Mouse (Mus musculus) limb, embryonic 10.5 days (tissue): Measurements from ENCODE around the gene Slc52a3. TPM values are rescaled to one million over a fixed set of nuclear protein-coding genes. Genes with fewer than 3 reads are reported as not detected.
"Not testable (repeated sequence)": the region's sequence is repeated elsewhere in the genome, so short reads cannot be mapped to it uniquely, and the experiment has no call there.

Experiments used
- DNase-seq: peaks from one replicate; pipeline ENCODE4 v3.0.0-alpha.2; 2017; ENCODE audit warnings: low spot score
- H3K27ac ChIP-seq: fragments of 300-500 bp; sonication (generic); 2 replicates; pipeline ENCODE4 v1.5.1; 2016; ENCODE audit warnings: mild to moderate bottlenecking
- H3K27me3 ChIP-seq: fragments of 300-500 bp; sonication (generic); 2 replicates; pipeline ENCODE4 v1.6.1; 2016; ENCODE audit warnings: low read depth, mild to moderate bottlenecking; ENCODE audit not compliant: poor library complexity, severe bottlenecking
- H3K36me3 ChIP-seq: fragments of 300-500 bp; sonication (generic); 2 replicates; pipeline ENCODE4 v1.6.1; 2016; ENCODE audit warnings: mild to moderate bottlenecking, moderate library complexity
- H3K4me1 ChIP-seq: fragments of 300-500 bp; sonication (generic); 2 replicates; pipeline ENCODE4 v1.6.1; 2016
- H3K4me3 ChIP-seq: fragments of 300-500 bp; sonication (generic); 2 replicates; pipeline ENCODE4 v1.5.1; 2016; ENCODE audit warnings: mild to moderate bottlenecking, moderate library complexity
- H3K9me3 ChIP-seq: fragments of 300-500 bp; sonication (generic); replicated peaks from 2 replicates; pipeline ENCODE4 v1.6.1; 2016; ENCODE audit warnings: mild to moderate bottlenecking
- WGBS: fragments of 180-500 bp; shearing (Covaris S2); methylation state at CpG from one replicate; pipeline ENCODE4 v1.1.7; 2016; 5-methylcytosine and 5-hydroxymethylcytosine counted together
- polyA plus RNA-seq: library from polyadenylated mRNA; unstranded; fragments of >200 nt; fragmentation: Nextera tagmentation; extraction: Ambion mirVana; gene quantifications from 2 replicates; pipeline ENCODE4 v1.2.1, GENCODE M21; 2016

Slc52a3 gene
- polyA plus RNA-seq, 1 experiment from 2014 or later = 1.3 TPM

DNA sequence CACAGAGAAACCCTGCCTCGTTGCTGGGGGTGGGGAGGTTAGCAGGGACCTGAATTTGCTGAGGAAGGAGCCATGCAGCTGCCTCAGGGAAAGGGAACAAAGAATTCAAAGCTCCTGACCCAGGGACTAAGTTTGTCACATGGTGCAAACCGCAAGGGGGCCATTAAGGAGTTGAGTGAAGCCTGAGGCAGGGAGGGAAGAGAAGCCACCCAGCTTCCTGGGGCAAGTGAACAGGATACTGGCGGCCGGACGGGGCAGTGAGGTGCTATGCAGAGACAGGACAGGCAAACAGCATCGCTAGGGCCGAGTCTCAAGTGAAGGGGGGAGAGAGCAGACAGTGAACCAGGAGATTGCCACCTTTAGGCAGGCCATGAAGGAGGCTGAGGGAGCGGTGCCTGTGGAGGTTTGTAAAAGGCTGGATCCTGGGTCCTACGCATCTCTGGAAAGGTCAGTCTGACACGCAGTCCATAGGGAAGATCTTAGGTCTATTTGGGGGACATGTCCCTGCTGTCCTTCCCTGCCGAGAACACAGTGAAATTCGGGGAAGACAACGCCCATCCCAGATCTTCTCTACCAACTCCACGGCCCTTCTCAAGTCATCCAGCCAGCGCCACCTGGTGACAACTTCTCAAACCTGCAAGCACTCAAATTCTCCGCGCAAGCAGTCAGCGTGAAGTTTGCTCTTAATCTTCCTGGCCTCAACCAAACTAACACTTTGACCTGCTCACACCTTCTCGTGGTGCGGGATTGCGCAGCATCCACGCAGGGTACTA is 1.8 kb upstream of the Slc52a3 start:
- H3K4me3 ChIP-seq = peak overlapping the region; percentile 18
- 6% methylated on average over 22 of the region's 22 CpGs for WGBS

GRCm38 (mm10) chr2:151997190-151997575 is 872 bp downstream of the Slc52a3 start:
- not testable (repeated sequence) for H3K4me3 ChIP-seq, H3K36me3 ChIP-seq, DNase-seq, H3K27ac ChIP-seq, H3K9me3 ChIP-seq
- peaks cover 99% of the 10 kb centered on the region for H3K27me3 ChIP-seq
- WGBS = 73% methylated on average over 2 of the region's 2 CpGs
- H3K4me1 ChIP-seq = peaks cover 37% of the 10 kb centered on the region

More for the DNA sequence above, 1.8 kb upstream of the Slc52a3 start:
- H3K36me3 ChIP-seq = no peaks in the 10 kb centered on the region
- no peak overlapping the region for H3K27ac ChIP-seq
- DNase-seq = peak; percentile 85
- H3K27me3 ChIP-seq = peaks cover 81% of the 10 kb centered on the region
- H3K9me3 ChIP-seq = no peaks in the 10 kb centered on the region
- peaks cover 33% of the 10 kb centered on the region for H3K4me1 ChIP-seq

DNA sequence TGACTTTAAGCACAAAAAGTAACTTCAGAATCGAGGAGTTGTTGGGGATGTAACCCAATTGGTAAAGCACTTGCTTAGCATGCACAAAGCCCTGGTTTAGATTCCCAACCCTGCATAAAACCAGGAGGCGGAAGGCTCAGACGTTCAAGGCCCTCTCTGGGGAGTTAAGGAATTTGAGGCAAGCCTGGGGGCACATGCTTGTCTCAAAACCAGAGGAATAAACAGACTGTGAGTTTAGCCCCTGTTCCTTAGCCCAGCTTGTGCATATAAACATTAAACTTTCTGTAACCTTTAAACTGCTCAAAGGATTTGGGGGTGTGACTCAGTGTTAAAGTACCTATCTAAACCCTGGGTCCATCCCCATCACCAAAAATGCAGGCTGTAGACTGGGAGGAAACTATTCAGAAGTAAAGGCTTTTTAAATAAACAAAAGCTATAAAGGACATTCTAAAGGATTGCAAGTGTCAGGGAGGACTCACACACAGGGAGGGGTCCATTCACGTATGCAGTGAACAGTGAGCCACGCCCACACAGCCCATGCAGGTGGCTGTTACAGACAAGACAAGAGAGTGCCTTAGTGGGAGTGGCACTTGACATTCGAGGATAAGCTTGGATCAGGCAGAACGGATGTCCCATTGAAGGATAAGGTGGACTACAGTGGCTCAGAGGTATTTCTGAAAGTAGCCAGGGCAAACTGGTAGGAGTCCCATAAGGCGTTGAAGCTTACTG is 1.6 kb downstream of the Slc52a3 start:
- H3K4me1 ChIP-seq = peaks cover 37% of the 10 kb centered on the region
- no peak for DNase-seq
- peaks cover 94% of the 10 kb centered on the region for H3K27me3 ChIP-seq
- WGBS = 58% methylated on average over 8 of the region's 8 CpGs
- H3K9me3 ChIP-seq = no peaks in the 10 kb centered on the region
- H3K36me3 ChIP-seq = no peaks in the 10 kb centered on the region
- no peak overlapping the region for H3K27ac ChIP-seq
- no peak overlapping the region for H3K4me3 ChIP-seq

- H3K27ac ChIP-seq = no peak overlapping the region
Observed at GRCm38 (mm10) chr2:151998505-151998899, 2.2 kb downstream of the Slc52a3 start.

DNA sequence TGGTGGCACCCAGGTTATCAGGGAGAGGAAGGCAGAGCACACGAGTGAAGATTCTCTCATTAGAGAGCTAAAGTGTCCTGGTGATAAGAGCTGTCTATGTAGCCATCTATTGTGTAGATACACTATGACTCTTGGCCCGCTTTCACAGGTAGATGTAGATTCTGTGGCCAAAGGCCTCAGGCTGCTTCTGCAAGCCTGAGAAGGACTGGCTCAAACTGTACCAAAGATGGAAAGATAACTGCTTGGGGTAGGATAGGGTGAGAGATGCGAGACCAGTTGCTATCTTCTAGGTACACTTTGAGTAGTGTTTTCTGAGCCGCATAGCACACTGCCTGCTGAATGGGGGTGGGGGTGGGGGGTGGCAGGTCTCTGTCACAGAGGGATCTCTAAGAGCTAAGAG is 2.6 kb downstream of the Slc52a3 start:
- Histone ChIP-seq H3K4me1 (peaks cover 37% of the 10 kb centered on the region), H3K36me3 (no peaks in the 10 kb centered on the region), H3K4me3 (no peak overlapping the region), H3K9me3 (no peaks in the 10 kb centered on the region), H3K27ac (no peak overlapping the region), H3K27me3 (peaks cover 84% of the 10 kb centered on the region)
- no peak for DNase-seq
- 76% methylated on average over 4 of the region's 4 CpGs for WGBS

More at GRCm38 (mm10) chr2:151998505-151998899, 2.2 kb downstream of the Slc52a3 start:
- Histone ChIP-seq H3K36me3 (no peaks in the 10 kb centered on the region), H3K4me1 (peaks cover 37% of the 10 kb centered on the region), H3K9me3 (no peaks in the 10 kb centered on the region), H3K4me3 (no peak overlapping the region), H3K27me3 (peaks cover 88% of the 10 kb centered on the region)
- DNase-seq = no peak
- 79% methylated on average over 9 of the region's 9 CpGs for WGBS

- Histone ChIP-seq H3K4me3 (0 out of 2 replicates have a peak overlapping the region, but pooled peaks have one; percentile 18), H3K4me1 (peaks cover 29% of the 10 kb centered on the region), H3K9me3 (no peaks in the 10 kb centered on the region), H3K27ac (no peak overlapping the region), H3K27me3 (peaks cover 76% of the 10 kb centered on the region), H3K36me3 (no peaks in the 10 kb centered on the region)
- WGBS = 8% methylated on average over 20 of the region's 20 CpGs
- DNase-seq = no peak
Observed at GRCm38 (mm10) chr2:151999669-152000290, 3.5 kb downstream of the Slc52a3 start.

DNA sequence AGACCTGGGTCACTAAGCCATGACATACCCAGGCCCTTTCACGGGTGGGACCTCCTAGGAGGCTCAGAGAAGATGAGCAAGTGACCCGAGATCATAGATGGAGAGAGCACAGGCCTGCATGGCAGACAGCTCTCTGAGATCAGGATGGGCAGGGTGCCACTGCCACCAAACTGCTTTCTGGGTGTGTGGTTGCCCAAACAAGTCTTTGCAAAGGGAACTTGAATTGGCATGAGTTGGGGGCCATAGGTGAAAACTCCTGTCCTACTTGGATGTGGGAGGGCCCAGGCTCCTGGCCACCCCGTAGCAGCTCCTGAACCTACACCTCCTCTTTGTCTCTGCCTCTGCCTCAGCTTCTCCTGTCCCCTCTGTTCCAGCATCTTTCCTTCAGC is 4.0 kb downstream of the Slc52a3 start:
- no peaks in the 10 kb centered on the region for H3K36me3 ChIP-seq
- 49% methylated on average over 3 of the region's 3 CpGs for WGBS
- no peak overlapping the region for H3K27ac ChIP-seq
- peaks cover 71% of the 10 kb centered on the region for H3K27me3 ChIP-seq
- H3K4me1 ChIP-seq = peaks cover 29% of the 10 kb centered on the region
- no peaks in the 10 kb centered on the region for H3K9me3 ChIP-seq
- H3K4me3 ChIP-seq = no peak overlapping the region
- DNase-seq = no peak

GRCm38 (mm10) chr2:152000735-152001134 is 4.4 kb downstream of the Slc52a3 start:
- WGBS = 64% methylated on average over 6 of the region's 6 CpGs
- peaks cover 66% of the 10 kb centered on the region for H3K27me3 ChIP-seq

GRCm38 (mm10) chr2:152002529-152002928 is 6.2 kb downstream of the Slc52a3 start:
- Histone ChIP-seq H3K4me1 (peaks cover 20% of the 10 kb centered on the region), H3K36me3 (no peaks in the 10 kb centered on the region), H3K4me3 (no peak overlapping the region), H3K9me3 (no peaks in the 10 kb centered on the region), H3K27ac (no peak overlapping the region), H3K27me3 (peaks cover 51% of the 10 kb centered on the region)
- WGBS = 65% methylated on average over 6 of the region's 6 CpGs
- DNase-seq = no peak

More at GRCm38 (mm10) chr2:152000735-152001134, 4.4 kb downstream of the Slc52a3 start:
- H3K4me1 ChIP-seq = peaks cover 29% of the 10 kb centered on the region
- H3K9me3 ChIP-seq = no peaks in the 10 kb centered on the region
- no peaks in the 10 kb centered on the region for H3K36me3 ChIP-seq
- no peak for DNase-seq
- H3K27ac ChIP-seq = no peak overlapping the region
- H3K4me3 ChIP-seq = no peak overlapping the region

DNA sequence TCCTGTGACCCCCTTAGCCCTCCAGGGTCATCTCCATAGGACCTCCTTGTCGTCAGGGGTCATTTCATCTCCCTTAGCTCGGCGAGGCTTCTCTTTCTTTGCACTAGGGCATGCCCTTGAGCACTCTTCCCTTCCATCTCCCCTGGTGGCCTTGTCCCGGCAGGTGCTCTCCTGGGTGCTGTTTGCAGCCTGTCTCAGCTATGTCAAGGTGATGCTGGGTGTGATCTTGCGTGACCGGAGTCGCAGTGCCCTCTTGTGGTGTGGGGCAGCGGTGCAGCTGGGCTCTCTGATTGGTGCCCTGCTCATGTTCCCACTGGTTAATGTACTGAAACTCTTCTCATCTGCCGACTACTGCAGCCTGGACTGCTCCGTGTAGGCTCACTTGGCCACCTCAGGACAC is 11.5 kb downstream of the Slc52a3 start:
- Histone ChIP-seq H3K27ac (no peak overlapping the region), H3K36me3 (no peaks in the 10 kb centered on the region), H3K4me3 (no peak overlapping the region), H3K9me3 (no peaks in the 10 kb centered on the region), H3K4me1 (0 out of 2 replicates have a peak, but pooled peaks cover 4% of the 10 kb centered on the region), H3K27me3 (0 out of 2 replicates have a peak, but pooled peaks cover 3% of the 10 kb centered on the region)
- DNase-seq = no peak
- WGBS = 66% methylated on average over 10 of the region's 10 CpGs

GRCm38 (mm10) chr2:152009061-152009779 is 12.9 kb downstream of the Slc52a3 start:
- H3K27ac ChIP-seq = no peak overlapping the region
- no peak overlapping the region for H3K4me3 ChIP-seq
- 0 out of 2 replicates have a peak, but pooled peaks cover 3% of the 10 kb centered on the region for H3K27me3 ChIP-seq
- 0 out of 2 replicates have a peak, but pooled peaks cover 4% of the 10 kb centered on the region for H3K4me1 ChIP-seq
- WGBS = 92% methylated on average over 15 of the region's 15 CpGs
- H3K9me3 ChIP-seq = no peaks in the 10 kb centered on the region
- no peaks in the 10 kb centered on the region for H3K36me3 ChIP-seq
- no peak for DNase-seq

DNA sequence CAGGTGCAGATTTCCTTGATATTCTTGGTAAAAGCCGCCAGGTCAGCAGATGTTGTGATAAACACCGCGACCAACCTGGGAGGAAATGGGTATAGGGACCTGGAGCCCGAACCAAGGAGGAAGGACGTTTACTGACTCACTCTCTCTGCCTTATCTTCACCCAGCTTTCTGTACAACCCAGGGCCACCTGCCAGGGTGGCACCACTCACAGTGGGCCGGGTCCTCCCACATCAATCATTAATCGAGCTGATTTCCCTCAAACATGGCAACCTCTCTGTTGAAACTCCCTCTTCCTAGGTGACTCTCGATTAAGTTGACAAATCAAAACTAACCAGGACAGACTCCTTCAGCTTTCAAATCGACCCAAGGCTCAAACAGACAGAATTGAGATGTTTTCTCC is 13.9 kb downstream of the Slc52a3 start:
- DNase-seq = no peak
- Histone ChIP-seq H3K4me3 (no peak overlapping the region), H3K36me3 (no peaks in the 10 kb centered on the region), H3K4me1 (peaks cover 5% of the 10 kb centered on the region), H3K27ac (no peak overlapping the region), H3K27me3 (0 out of 2 replicates have a peak, but pooled peaks cover 3% of the 10 kb centered on the region), H3K9me3 (no peaks in the 10 kb centered on the region)
- 84% methylated on average over 9 of the region's 9 CpGs for WGBS
